Mouse (Mus musculus): ENCODE measurements at regions not wholly inside any gene's neighbourhood (a gene's known extent, or its start where the extent isn't known, plus 50 kb on each side); places are given as distances from the start of the nearest gene placed in this dataset.
A peak's percentile ranks its signal among the peaks of the same experiment; 100 is the strongest.

GRCm38 (mm10) chr13:37710913-37711312 lies 67.3 kb upstream of the Rreb1 start:
- H3K4me2 ChIP-seq, result no peak overlapping the region
- H3K9ac ChIP-seq, result no peak overlapping the region
- H3K27ac ChIP-seq, result no peak overlapping the region
- H3K9me3 ChIP-seq, result no peaks in the 10 kb centered on the region
- peaks cover 5% of the 10 kb centered on the region; the same call in 1 of the 2 replicates for H3K4me1 ChIP-seq
- H3K27me3 ChIP-seq (replicated peaks), result no peaks in the 10 kb centered on the region
- no peaks in the 10 kb centered on the region for H3K36me3 ChIP-seq
- no peak overlapping the region for H3K4me3 ChIP-seq (replicated peaks)
- 71% methylated on average over 5 of the region's 5 CpGs for WGBS
- ATAC-seq (ENCODE audit: insufficient read depth, low FRiP score, low read depth), result no peak

- Histone ChIP-seq H3K9me3 (no peaks in the 10 kb centered on the region), H3K4me2 (no peak overlapping the region), H3K4me3 (replicated peaks) (no peak overlapping the region), H3K36me3 (no peaks in the 10 kb centered on the region), H3K27me3 (replicated peaks) (no peaks in the 10 kb centered on the region), H3K27ac (no peak overlapping the region), H3K4me1 (peaks cover 5% of the 10 kb centered on the region; the same call in 1 of the 2 replicates), H3K9ac (no peak overlapping the region)
- ATAC-seq (ENCODE audit: insufficient read depth, low FRiP score, low read depth), result no peak
- 68% methylated on average over 4 of the region's 4 CpGs for WGBS
These were observed 65.2 kb upstream of the Rreb1 start for GRCm38 (mm10) chr13:37712908-37713496.

GRCm38 (mm10) chr13:37715058-37715712 lies 63.0 kb upstream of the Rreb1 start:
- Histone ChIP-seq H3K4me3 (replicated peaks) (no peak overlapping the region), H3K27me3 (replicated peaks) (no peaks in the 10 kb centered on the region), H3K4me1 (peaks cover 5% of the 10 kb centered on the region; the same call in 1 of the 2 replicates), H3K4me2 (no peak overlapping the region), H3K36me3 (no peaks in the 10 kb centered on the region), H3K9ac (no peak overlapping the region), H3K9me3 (no peaks in the 10 kb centered on the region), H3K27ac (peak overlapping the region; percentile 50; the same call in 1 of the 2 replicates)
- 37% methylated on average over 9 of the region's 9 CpGs for WGBS
- ATAC-seq (ENCODE audit: insufficient read depth, low FRiP score, low read depth), result peak; percentile 66; the same call in 1 of the 2 replicates

GRCm38 (mm10) chr13:37715770-37716693 lies 62.2 kb upstream of the Rreb1 start:
- peak overlapping the region; percentile 50; the same call in 1 of the 2 replicates for H3K27ac ChIP-seq
- 62% methylated on average over 15 of the region's 15 CpGs for WGBS
- H3K9ac ChIP-seq, result no peak overlapping the region
- no peak overlapping the region for H3K4me2 ChIP-seq
- H3K36me3 ChIP-seq, result no peaks in the 10 kb centered on the region
- H3K4me3 ChIP-seq (replicated peaks), result no peak overlapping the region
- ATAC-seq (ENCODE audit: insufficient read depth, low FRiP score, low read depth), result no peak
- H3K27me3 ChIP-seq (replicated peaks), result no peaks in the 10 kb centered on the region
- no peaks in the 10 kb centered on the region for H3K9me3 ChIP-seq
- peaks cover 5% of the 10 kb centered on the region; the same call in 1 of the 2 replicates for H3K4me1 ChIP-seq

- no peak overlapping the region for H3K9ac ChIP-seq
- no peak overlapping the region for H3K4me2 ChIP-seq
- H3K9me3 ChIP-seq, result no peaks in the 10 kb centered on the region
- H3K27me3 ChIP-seq (replicated peaks), result no peaks in the 10 kb centered on the region
- WGBS, result 61% methylated on average over 1 of the region's 1 CpGs
- no peaks in the 10 kb centered on the region for H3K36me3 ChIP-seq
- peaks cover 5% of the 10 kb centered on the region; the same call in 1 of the 2 replicates for H3K4me1 ChIP-seq
- no peak overlapping the region for H3K27ac ChIP-seq
- H3K4me3 ChIP-seq (replicated peaks), result no peak overlapping the region
- no peak for ATAC-seq (ENCODE audit: insufficient read depth, low FRiP score, low read depth)
These were observed 60.4 kb upstream of the Rreb1 start for GRCm38 (mm10) chr13:37717793-37718192.

- Histone ChIP-seq H3K4me3 (replicated peaks) (no peak overlapping the region), H3K36me3 (no peaks in the 10 kb centered on the region), H3K4me2 (no peak overlapping the region), H3K9ac (no peak overlapping the region), H3K9me3 (no peaks in the 10 kb centered on the region), H3K27ac (no peak overlapping the region), H3K4me1 (peaks cover 5% of the 10 kb centered on the region; the same call in 1 of the 2 replicates), H3K27me3 (replicated peaks) (no peaks in the 10 kb centered on the region)
- no peak for ATAC-seq (ENCODE audit: insufficient read depth, low FRiP score, low read depth)
- WGBS, result 72% methylated on average over 4 of the region's 4 CpGs
These were observed 59.8 kb upstream of the Rreb1 start for GRCm38 (mm10) chr13:37718364-37718763.

Measured in stomach, embryonic 15.5 days (tissue).